In genomic region chr7:142658681-142659180, GRCm38 (mm10) we compare ENCODE assay signal across 10 mouse cellular contexts. TPM values are rescaled to one million over a fixed set of nuclear protein-coding genes. Genes with fewer than 3 reads are reported as not detected.
DNase-seq lines count a peak whose midpoint lies in the region; ATAC-seq and TF ChIP-seq lines count a peak whose summit lies in the region.
"Had no signal": no experiment of that assay in that cellular context is flagged by ENCODE, and none has a peak within 500 bp of the region (broad histone marks: within the 10 kb centered on the region; RNA-seq: fewer than 3 reads in every experiment).

No protein-coding gene starts in this region.

- peaks cover 3% of the 10 kb centered on the region; the same call in 1 of the 2 replicates for H3K36me3 ChIP-seq in heart, embryonic 11.5 days (ENCODE audit: control insufficient read depth, insufficient read depth, low read length)
- no peaks in the 10 kb centered on the region for H3K36me3 ChIP-seq in E14TG2a.4 (ENCODE audit: insufficient read depth, low read length)
- H3K36me3 ChIP-seq in forebrain, embryonic 14.5 days (ENCODE audit: control insufficient read depth, insufficient read depth, low read length), result no peaks in the 10 kb centered on the region
- H3K36me3 ChIP-seq in liver, embryonic 15.5 days (replicated peaks), result no peaks in the 10 kb centered on the region

- H3K4me3 ChIP-seq in heart, embryonic 11.5 days (ENCODE audit: low read depth, low read length), result peak overlapping the region; percentile 70
- peak overlapping the region; percentile 64 for H3K4me3 ChIP-seq in E14TG2a.4 (replicated peaks; ENCODE audit: low read length)
- peak overlapping the region; percentile 31 for H3K4me3 ChIP-seq in forebrain, embryonic 14.5 days (ENCODE audit: low read depth, low read length)
- H3K4me3 ChIP-seq in liver, embryonic 15.5 days (replicated peaks), result peak overlapping the region; percentile 48

- DNase-seq in heart, adult 11 months, result no peak
- no peak for DNase-seq in forebrain, embryonic 14.5 days (ENCODE audit: low spot score)
- DNase-seq in frontal cortex, postnatal 25 days (ENCODE audit: low spot score in 2 of 2), result no peak
- no peak for DNase-seq in layer of hippocampus, postnatal 36 days

- peak overlapping the region; percentile 99 for H3K27ac ChIP-seq in heart, embryonic 11.5 days (ENCODE audit: low read depth, low read length)
- H3K27ac ChIP-seq in forebrain, embryonic 14.5 days (ENCODE audit: low read depth, low read length), result no peak overlapping the region
- peak overlapping the region; percentile 74 for H3K27ac ChIP-seq in liver, embryonic 15.5 days (replicated peaks)

- peaks cover 19% of the 10 kb centered on the region for H3K4me1 ChIP-seq in heart, embryonic 11.5 days (ENCODE audit: control insufficient read depth, insufficient read depth, low read length)
- peaks cover 68% of the 10 kb centered on the region for H3K4me1 ChIP-seq in E14TG2a.4 (replicated peaks; ENCODE audit: low read depth, low read length)
- H3K4me1 ChIP-seq in forebrain, embryonic 14.5 days (ENCODE audit: control insufficient read depth, insufficient read depth, low read length), result peaks cover 4% of the 10 kb centered on the region
- H3K4me1 ChIP-seq in liver, embryonic 15.5 days (replicated peaks), result 0 out of 2 replicates have a peak, but pooled peaks cover 4% of the 10 kb centered on the region

- peak overlapping the region; percentile 76 for H3K4me2 ChIP-seq in heart, embryonic 11.5 days
- H3K4me2 ChIP-seq in forebrain, embryonic 14.5 days (ENCODE audit: low read length), result peak overlapping the region; percentile 50
- H3K4me2 ChIP-seq in liver, embryonic 15.5 days, result peak overlapping the region; percentile 46

- H3K27me3 ChIP-seq in heart, embryonic 11.5 days (ENCODE audit: control insufficient read depth, insufficient read depth, low read length), result peaks cover 80% of the 10 kb centered on the region
- peaks cover 93% of the 10 kb centered on the region for H3K27me3 ChIP-seq in E14TG2a.4 (ENCODE audit: insufficient read depth, low read length)
- H3K27me3 ChIP-seq in forebrain, embryonic 14.5 days (replicated peaks; ENCODE audit: control insufficient read depth, insufficient read depth, low read length), result peaks cover 99% of the 10 kb centered on the region
- peaks cover 100% of the 10 kb centered on the region for H3K27me3 ChIP-seq in liver, embryonic 15.5 days

- no peak for ATAC-seq in heart, embryonic 11.5 days (replicated peaks; ENCODE audit: insufficient number of reproducible peaks, low FRiP score, low TSS enrichment)
- ATAC-seq in forebrain, embryonic 14.5 days, result peak; percentile 52
- ATAC-seq in liver, embryonic 15.5 days (ENCODE audit: insufficient read depth), result no peak
- ATAC-seq in cerebellum, adult (ENCODE audit: insufficient number of reproducible peaks, low FRiP score, low TSS enrichment), result no peak

- H3K9ac ChIP-seq in heart, embryonic 11.5 days (ENCODE audit: low read depth, low read length), result peak overlapping the region; percentile 98
- peak overlapping the region; percentile 10; the same call in 1 of the 2 replicates for H3K9ac ChIP-seq in forebrain, embryonic 14.5 days (ENCODE audit: low read length)
- no peak overlapping the region; the same call in 1 of the 2 replicates for H3K9ac ChIP-seq in liver, embryonic 15.5 days

- no peaks in the 10 kb centered on the region for H3K9me3 ChIP-seq in heart, embryonic 11.5 days (replicated peaks; ENCODE audit: control insufficient read depth, low read length)
- no peaks in the 10 kb centered on the region for H3K9me3 ChIP-seq in E14TG2a.4 (ENCODE audit: low read length)
- H3K9me3 ChIP-seq in forebrain, embryonic 14.5 days (replicated peaks; ENCODE audit: control insufficient read depth, low read length), result no peaks in the 10 kb centered on the region
- no peaks in the 10 kb centered on the region for H3K9me3 ChIP-seq in liver, embryonic 15.5 days (replicated peaks)

- 2% methylated on average over 39 of the region's 40 CpGs for WGBS in heart, embryonic 11.5 days (ENCODE audit: insufficient replicate concordance)
- WGBS in forebrain, embryonic 14.5 days, result under 1% methylated on average over 35 of the region's 40 CpGs
- 3% methylated on average over 35 of the region's 40 CpGs for WGBS in liver, embryonic 15.5 days (ENCODE audit: insufficient replicate concordance)

- TF ChIP-seq CTCF in E14TG2a.4 (conservative IDR thresholded peaks at IDR 0.05; ENCODE audit: low read length), result no peak

RNA-seq across cellular contexts. Expression of gene Igf2, which starts 7.9 kb away (rescaled TPM):
- polyA plus RNA-seq in heart, embryonic 11.5 days (2014; fragmentation: Nextera tagmentation; extraction: Ambion mirVana), result 1,098 and 1,138 TPM in 2 replicates
- 74.0 and 89.8 TPM in 2 replicates for polyA plus RNA-seq in forebrain, embryonic 14.5 days (2014; fragmentation: Nextera tagmentation; extraction: Ambion mirVana)
- polyA plus RNA-seq in liver, embryonic 15.5 days (2015; fragmentation: Nextera tagmentation; extraction: Ambion mirVana), result 619 and 685 TPM in 2 replicates
- 100 to 1,000 TPM in 1 of 2 experiments, 10 to 100 TPM in 1; 61.7 to 106 TPM for total RNA-seq in layer of hippocampus, postnatal 36 days (2021)
- total RNA-seq: MEL had no signal

RNA-seq across cellular contexts. Expression of gene Gm49394, which starts 11.0 kb away (rescaled TPM):
- polyA plus RNA-seq in heart, embryonic 11.5 days (2014; fragmentation: Nextera tagmentation; extraction: Ambion mirVana), result 0.16 and 0.37 TPM in 2 replicates
- polyA plus RNA-seq in forebrain, embryonic 14.5 days (2014; fragmentation: Nextera tagmentation; extraction: Ambion mirVana), result not detected in 2 replicates
- polyA plus RNA-seq in liver, embryonic 15.5 days (2015; fragmentation: Nextera tagmentation; extraction: Ambion mirVana), result 0.08 TPM in 1 of 2 replicates, not detected in the other
- under 1 TPM in 1 of 2 experiments, not detected in 1; 0.32 TPM for total RNA-seq in layer of hippocampus, postnatal 36 days (2021)
- total RNA-seq: heart, postnatal 10 days; MEL had no signal
